Mouse (Mus musculus) intestine, embryonic 15.5 days (tissue): Measurements from ENCODE around the gene Gigyf1. TPM values are rescaled to one million over a fixed set of nuclear protein-coding genes. Genes with fewer than 3 reads are reported as not detected.

Experiments
- ATAC-seq: fragments of 200-750 bp; cut with Nextera tagmentation; 2 replicates; pipeline ENCODE4 v1.8.0; 2017; ENCODE audit warnings: moderate TSS enrichment, moderate library complexity
- H3K27ac ChIP-seq: fragments of 300-500 bp; sonication (generic); 2 replicates; pipeline ENCODE4 v1.5.1; 2015; ENCODE audit warnings: mild to moderate bottlenecking, inconsistent platforms
- H3K27me3 ChIP-seq: fragments of 300-500 bp; sonication (generic); replicated peaks from 2 replicates; pipeline ENCODE4 v1.6.1; 2015; ENCODE audit warnings: inconsistent platforms
- H3K36me3 ChIP-seq: fragments of 300-500 bp; sonication (generic); 2 replicates; pipeline ENCODE4 v1.6.1; 2015; ENCODE audit warnings: inconsistent platforms
- H3K4me1 ChIP-seq: fragments of 300-500 bp; sonication (generic); replicated peaks from 2 replicates; pipeline ENCODE4 v1.6.1; 2015; ENCODE audit warnings: inconsistent platforms
- H3K4me2 ChIP-seq: fragments of 300-500 bp; sonication (generic); replicated peaks from 2 replicates; pipeline ENCODE4 v1.6.1; 2015; ENCODE audit warnings: mild to moderate bottlenecking, inconsistent platforms
- H3K4me3 ChIP-seq: fragments of 300-500 bp; sonication (generic); replicated peaks from 2 replicates; pipeline ENCODE4 v1.5.1; 2015; ENCODE audit warnings: inconsistent platforms
- H3K9ac ChIP-seq: fragments of 300-500 bp; sonication (generic); 2 replicates; pipeline ENCODE4 v1.6.1; 2015; ENCODE audit warnings: inconsistent platforms
- H3K9me3 ChIP-seq: fragments of 300-500 bp; sonication (generic); 2 replicates; pipeline ENCODE4 v1.6.1; 2016; ENCODE audit warnings: inconsistent platforms
- WGBS: fragments of 180-500 bp; shearing (Covaris S2); methylation state at CpG from one replicate; pipeline ENCODE4 v1.1.7; 2015; 5-methylcytosine and 5-hydroxymethylcytosine counted together
- polyA plus RNA-seq: library from polyadenylated mRNA; unstranded; fragments of >200 nt; fragmentation: Nextera tagmentation; extraction: Ambion mirVana; gene quantifications from 2 replicates; pipeline ENCODE4 v1.2.1, GENCODE M21; 2015

The Gigyf1 gene
- polyA plus RNA-seq, 1 experiment from 2014 or later: 8.4 TPM

- no peak for ATAC-seq
These were observed 23.6 kb downstream of the Gigyf1 start for GRCm38 (mm10) chr5:137541768-137542540.

GRCm38 (mm10) chr5:137544926-137545325 lies 26.6 kb downstream of the Gigyf1 start:
- H3K9ac ChIP-seq: no peak overlapping the region
- H3K9me3 ChIP-seq: no peaks in the 10 kb centered on the region
- H3K4me2 ChIP-seq: no peak overlapping the region
- H3K27ac ChIP-seq: no peak overlapping the region
- H3K36me3 ChIP-seq: no peaks in the 10 kb centered on the region
- WGBS: 51% methylated on average over 6 of the region's 6 CpGs
- no peaks in the 10 kb centered on the region for H3K27me3 ChIP-seq
- ATAC-seq: no peak
- no peak overlapping the region for H3K4me3 ChIP-seq
- no peaks in the 10 kb centered on the region for H3K4me1 ChIP-seq

More at GRCm38 (mm10) chr5:137541768-137542540, 23.6 kb downstream of the Gigyf1 start:
- H3K4me1 ChIP-seq: no peaks in the 10 kb centered on the region
- WGBS: 70% methylated on average over 5 of the region's 5 CpGs
- H3K9me3 ChIP-seq: no peaks in the 10 kb centered on the region
- H3K27ac ChIP-seq: no peak overlapping the region
- no peak overlapping the region for H3K4me2 ChIP-seq
- H3K9ac ChIP-seq: no peak overlapping the region
- H3K36me3 ChIP-seq: no peaks in the 10 kb centered on the region
- H3K4me3 ChIP-seq: no peak overlapping the region
- no peaks in the 10 kb centered on the region for H3K27me3 ChIP-seq

GRCm38 (mm10) chr5:137545596-137545995 lies 27.2 kb downstream of the Gigyf1 start:
- WGBS: 82% methylated on average over 4 of the region's 4 CpGs
- no peaks in the 10 kb centered on the region for H3K27me3 ChIP-seq
- no peak for ATAC-seq
- no peaks in the 10 kb centered on the region for H3K4me1 ChIP-seq
- H3K9me3 ChIP-seq: no peaks in the 10 kb centered on the region
- no peak overlapping the region for H3K4me3 ChIP-seq
- no peaks in the 10 kb centered on the region for H3K36me3 ChIP-seq
- H3K9ac ChIP-seq: no peak overlapping the region
- H3K27ac ChIP-seq: no peak overlapping the region
- H3K4me2 ChIP-seq: no peak overlapping the region

- ATAC-seq: no peak
- Histone ChIP-seq H3K4me3 (no peak overlapping the region), H3K36me3 (no peaks in the 10 kb centered on the region), H3K9ac (no peak overlapping the region), H3K27ac (no peak overlapping the region), H3K4me1 (no peaks in the 10 kb centered on the region), H3K4me2 (no peak overlapping the region), H3K27me3 (peaks cover 17% of the 10 kb centered on the region), H3K9me3 (no peaks in the 10 kb centered on the region)
- WGBS: 83% methylated on average over 2 of the region's 2 CpGs
These were observed 31.5 kb downstream of the Gigyf1 start for GRCm38 (mm10) chr5:137549840-137550239.

GRCm38 (mm10) chr5:137551119-137551518 lies 32.8 kb downstream of the Gigyf1 start:
- Histone ChIP-seq H3K9me3 (no peaks in the 10 kb centered on the region), H3K4me2 (no peak overlapping the region), H3K36me3 (no peaks in the 10 kb centered on the region), H3K27me3 (peaks cover 21% of the 10 kb centered on the region), H3K27ac (no peak overlapping the region), H3K4me1 (no peaks in the 10 kb centered on the region), H3K4me3 (no peak overlapping the region), H3K9ac (no peak overlapping the region)
- no peak for ATAC-seq
- 74% methylated on average over 5 of the region's 5 CpGs for WGBS

- peak overlapping the region; percentile 54 for H3K4me2 ChIP-seq
- peaks cover 21% of the 10 kb centered on the region for H3K27me3 ChIP-seq
- no peaks in the 10 kb centered on the region for H3K4me1 ChIP-seq
- ATAC-seq: no peak
- peak overlapping the region; percentile 18 for H3K4me3 ChIP-seq
- H3K9ac ChIP-seq: no peak overlapping the region
- 28% methylated on average over 6 of the region's 6 CpGs for WGBS
- H3K9me3 ChIP-seq: no peaks in the 10 kb centered on the region
- no peak overlapping the region for H3K27ac ChIP-seq
- no peaks in the 10 kb centered on the region for H3K36me3 ChIP-seq
These were observed 34.7 kb downstream of the Gigyf1 start for GRCm38 (mm10) chr5:137553000-137553399.

- Histone ChIP-seq H3K27ac (no peak within 1 kb of the TSS), H3K4me3 (peak within 1 kb of the TSS; percentile 18), H3K4me2 (peak within 1 kb of the TSS; percentile 54), H3K4me1 (no peaks in the 10 kb centered on the region), H3K9ac (no peak within 1 kb of the TSS), H3K27me3 (peaks cover 21% of the 10 kb centered on the region), H3K9me3 (no peaks in the 10 kb centered on the region), H3K36me3 (no peaks in the 10 kb centered on the region)
- WGBS: under 1% methylated on average over 37 of the region's 37 CpGs
- ATAC-seq: peak; percentile 83
These were observed 35.1 kb downstream of the Gigyf1 start, which contains the start of gene Actl6b for GRCm38 (mm10) chr5:137553411-137553837. Actl6b (plus strand) TSS chr5:137553517.

GRCm38 (mm10) chr5:137553898-137554297 lies 35.5 kb downstream of the Gigyf1 start:
- peaks cover 21% of the 10 kb centered on the region for H3K27me3 ChIP-seq
- no peak overlapping the region for H3K4me3 ChIP-seq
- H3K27ac ChIP-seq: no peak overlapping the region
- no peaks in the 10 kb centered on the region for H3K4me1 ChIP-seq
- no peak for ATAC-seq
- WGBS: 40% methylated on average over 11 of the region's 11 CpGs
- peak overlapping the region; percentile 54 for H3K4me2 ChIP-seq
- no peaks in the 10 kb centered on the region for H3K9me3 ChIP-seq
- H3K36me3 ChIP-seq: no peaks in the 10 kb centered on the region
- no peak overlapping the region for H3K9ac ChIP-seq

- Histone ChIP-seq H3K4me2 (no peak overlapping the region), H3K9ac (no peak overlapping the region), H3K27ac (no peak overlapping the region), H3K4me3 (no peak overlapping the region), H3K27me3 (no peaks in the 10 kb centered on the region), H3K36me3 (no peaks in the 10 kb centered on the region), H3K4me1 (no peaks in the 10 kb centered on the region), H3K9me3 (no peaks in the 10 kb centered on the region)
- ATAC-seq: no peak
- 61% methylated on average over 6 of the region's 6 CpGs for WGBS
These were observed 43.2 kb downstream of the Gigyf1 start for GRCm38 (mm10) chr5:137561556-137561955.

- no peak overlapping the region for H3K27ac ChIP-seq
- H3K9me3 ChIP-seq: no peaks in the 10 kb centered on the region
- H3K36me3 ChIP-seq: no peaks in the 10 kb centered on the region
- no peak for ATAC-seq
- H3K4me3 ChIP-seq: no peak overlapping the region
- H3K9ac ChIP-seq: no peak overlapping the region
- 67% methylated on average over 10 of the region's 10 CpGs for WGBS
- H3K4me2 ChIP-seq: no peak overlapping the region
- H3K4me1 ChIP-seq: no peaks in the 10 kb centered on the region
- H3K27me3 ChIP-seq: no peaks in the 10 kb centered on the region
These were observed 44.6 kb downstream of the Gigyf1 start for GRCm38 (mm10) chr5:137562965-137563364.

- ATAC-seq: no peak
- H3K36me3 ChIP-seq: no peaks in the 10 kb centered on the region
- 72% methylated on average over 6 of the region's 6 CpGs for WGBS
These were observed 47.4 kb downstream of the Gigyf1 start for GRCm38 (mm10) chr5:137565744-137566143.

GRCm38 (mm10) chr5:137566416-137566815 lies 48.1 kb downstream of the Gigyf1 start:
- H3K36me3 ChIP-seq: no peaks in the 10 kb centered on the region
- no peak overlapping the region for H3K9ac ChIP-seq
- H3K4me3 ChIP-seq: no peak overlapping the region
- no peaks in the 10 kb centered on the region for H3K27me3 ChIP-seq
- H3K4me2 ChIP-seq: no peak overlapping the region
- ATAC-seq: no peak
- H3K4me1 ChIP-seq: 0 out of 2 replicates have a peak, but pooled peaks cover 5% of the 10 kb centered on the region
- 93% methylated on average over 5 of the region's 5 CpGs for WGBS
- H3K27ac ChIP-seq: no peak overlapping the region
- H3K9me3 ChIP-seq: no peaks in the 10 kb centered on the region

More at GRCm38 (mm10) chr5:137565744-137566143, 47.4 kb downstream of the Gigyf1 start:
- H3K27ac ChIP-seq: no peak overlapping the region
- 0 out of 2 replicates have a peak, but pooled peaks cover 5% of the 10 kb centered on the region for H3K4me1 ChIP-seq
- H3K27me3 ChIP-seq: no peaks in the 10 kb centered on the region
- no peak overlapping the region for H3K4me2 ChIP-seq
- H3K4me3 ChIP-seq: no peak overlapping the region
- H3K9me3 ChIP-seq: no peaks in the 10 kb centered on the region
- no peak overlapping the region for H3K9ac ChIP-seq
